ENCODE assay signal across 21 mouse cellular contexts in genomic region chr1:83479111-83479510, GRCm38 (mm10).
DNase-seq lines count a peak whose midpoint lies in the region; ATAC-seq lines count a peak whose summit lies in the region.
"Had no signal": no experiment of that assay in that cellular context is flagged by ENCODE, and none has a peak within 500 bp of the region (broad histone marks: within the 10 kb centered on the region; RNA-seq: fewer than 3 reads in every experiment).

No protein-coding gene starts in this region.

- no peaks in the 10 kb centered on the region for H3K36me3 ChIP-seq in forebrain, embryonic 16.5 days (ENCODE audit: control insufficient read depth, insufficient read depth)
- H3K36me3 ChIP-seq in forebrain, embryonic 13.5 days (ENCODE audit: poor library complexity, severe bottlenecking), result no peaks in the 10 kb centered on the region
- H3K36me3 ChIP-seq: embryonic facial prominence, embryonic 15.5 days; forebrain, embryonic 10.5 days; heart, embryonic 13.5 days had no signal

- peak; percentile 5 for DNase-seq in right cerebral cortex, postnatal 25 days
- no peak for DNase-seq in right cerebral cortex, adult 18-20 months
- DNase-seq in layer of hippocampus, adult 9-10 months (ENCODE audit: low spot score), result peak; percentile 25
- DNase-seq in left cerebral cortex, adult 8-10 months (ENCODE audit: low spot score in 2 of 2), result no peak
- DNase-seq: adrenal gland, postnatal 14 days; cerebellum, adult 8-10 months; cerebellum, postnatal 14 days; embryo, embryonic 11 days; gastrocnemius, adult 2 months; gastrocnemius, postnatal 25 days; heart, postnatal 36 days had no signal

- peak; percentile 75 for ATAC-seq in forebrain, embryonic 16.5 days
- ATAC-seq in forebrain, embryonic 13.5 days, result no peak
- ATAC-seq: activated CD4-positive, CD25-positive, alpha-beta regulatory T cell, adult 4 months; hindbrain, postnatal 0 days; Patski had no signal

- H3K4me1 ChIP-seq in forebrain, embryonic 16.5 days (replicated peaks; ENCODE audit: control insufficient read depth, insufficient read depth, low read length), result no peaks in the 10 kb centered on the region
- H3K4me1 ChIP-seq in forebrain, embryonic 13.5 days, result no peaks in the 10 kb centered on the region
- H3K4me1 ChIP-seq: embryonic facial prominence, embryonic 15.5 days; forebrain, embryonic 10.5 days; heart, embryonic 13.5 days had no signal

- H3K9ac ChIP-seq in forebrain, embryonic 16.5 days (replicated peaks; ENCODE audit: low read depth, low read length), result no peak overlapping the region
- H3K9ac ChIP-seq in forebrain, embryonic 13.5 days, result no peak overlapping the region
- H3K9ac ChIP-seq: embryonic facial prominence, embryonic 15.5 days; heart, embryonic 13.5 days had no signal

- H3K4me3 ChIP-seq in forebrain, embryonic 16.5 days (replicated peaks; ENCODE audit: low read length), result no peak overlapping the region
- H3K4me3 ChIP-seq in forebrain, embryonic 13.5 days, result no peak overlapping the region
- H3K4me3 ChIP-seq: embryonic facial prominence, embryonic 15.5 days; erythroblast, embryonic 14.5 days; forebrain, embryonic 10.5 days; gastrocnemius, adult 2 months; heart, embryonic 13.5 days had no signal

- peak overlapping the region; percentile 37; the same call in 1 of the 2 replicates for H3K27ac ChIP-seq in forebrain, embryonic 16.5 days (ENCODE audit: low read length)
- H3K27ac ChIP-seq in forebrain, embryonic 13.5 days, result no peak overlapping the region
- H3K27ac ChIP-seq: embryonic facial prominence, embryonic 15.5 days; forebrain, embryonic 10.5 days; gastrocnemius, adult 2 months; heart, embryonic 13.5 days; hindbrain, postnatal 0 days had no signal

- H3K27me3 ChIP-seq in forebrain, embryonic 16.5 days (replicated peaks; ENCODE audit: control insufficient read depth, insufficient read depth, low read length), result no peaks in the 10 kb centered on the region
- no peaks in the 10 kb centered on the region for H3K27me3 ChIP-seq in forebrain, embryonic 13.5 days
- H3K27me3 ChIP-seq: CH12.LX; embryonic facial prominence, embryonic 15.5 days; heart, embryonic 13.5 days had no signal

- 52% methylated on average over 2 of the region's 2 CpGs for WGBS in forebrain, embryonic 16.5 days
- WGBS in forebrain, embryonic 13.5 days, result 69% methylated on average over 2 of the region's 2 CpGs

- no peaks in the 10 kb centered on the region for H3K9me3 ChIP-seq in forebrain, embryonic 16.5 days (ENCODE audit: control insufficient read depth, low read length)
- no peaks in the 10 kb centered on the region for H3K9me3 ChIP-seq in forebrain, embryonic 13.5 days (replicated peaks)
- H3K9me3 ChIP-seq: embryonic facial prominence, embryonic 15.5 days; forebrain, embryonic 10.5 days; heart, embryonic 13.5 days had no signal

- no peak overlapping the region for H3K4me2 ChIP-seq in forebrain, embryonic 16.5 days (ENCODE audit: low read length)
- H3K4me2 ChIP-seq in forebrain, embryonic 13.5 days, result no peak overlapping the region
- H3K4me2 ChIP-seq: embryonic facial prominence, embryonic 15.5 days; heart, embryonic 13.5 days had no signal

Comparison
In these comparisons a context has a peak if more than half of its experiments do, and no peak if none do; other contexts are left out.
1. DNase-seq: peak in right cerebral cortex, postnatal 25 days (single experiment) and layer of hippocampus, adult 9-10 months (single experiment); none in right cerebral cortex, adult 18-20 months (single experiment) and left cerebral cortex, adult 8-10 months (0 of 2).